Mouse (Mus musculus): ENCODE measurements at regions not wholly inside any gene's neighbourhood (a gene's known extent, or its start where the extent isn't known, plus 50 kb on each side); places are given as distances from the start of the nearest gene placed in this dataset.

GRCm38 (mm10) chr12:12534779-12535178, 272.8 kb downstream of the Fam49a start:
- TF ChIP-seq POLR2A (IDR thresholded peaks at IDR 0.05; ENCODE audit: borderline replicate concordance, insufficient read depth, low read length) (no peak), CTCF (IDR thresholded peaks at IDR 0.05; ENCODE audit: borderline replicate concordance, insufficient read depth, low read depth, low read length) (no peak)

All from cerebellum, adult 2 months (tissue).